Mouse (Mus musculus): ENCODE data around the gene Vmn1r84. TPM values are rescaled to one million over a fixed set of nuclear protein-coding genes. Genes with fewer than 3 reads are reported as not detected.

Gene Vmn1r84
- not detected in 2 replicates for polyA plus RNA-seq (2015; fragmentation: Nextera tagmentation; extraction: Ambion mirVana)

DNA sequence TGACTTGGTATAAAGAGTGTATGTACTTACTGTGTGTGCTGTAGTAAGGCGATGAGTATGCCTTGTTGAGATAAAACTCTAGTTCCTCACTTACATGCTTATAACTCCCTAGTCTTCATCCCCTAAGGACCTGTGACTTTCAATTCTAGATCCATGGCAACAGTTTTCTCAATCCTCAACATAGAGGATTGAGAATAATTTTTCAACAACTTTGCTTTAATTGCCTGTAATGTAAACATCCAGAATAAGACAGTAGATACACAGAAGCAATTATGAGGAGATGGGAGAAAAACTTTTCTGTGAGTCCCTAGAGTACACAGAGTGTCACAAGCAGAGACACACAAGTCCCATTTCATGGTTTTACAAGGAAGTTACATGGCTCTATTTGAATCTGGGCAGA is at the start of gene Vmn1r84:
Gene Vmn1r84 (minus strand): TSS at position 101 of the 400 bp plus-strand sequence.
- 53% methylated on average over 1 of the region's 1 CpGs for WGBS
- Histone ChIP-seq H3K27ac (no peak within 1 kb of the TSS), H3K36me3 (ENCODE audit: poor library complexity, severe bottlenecking) (no peaks in the 10 kb centered on the region), H3K27me3 (no peaks in the 10 kb centered on the region), H3K4me3 (no peak within 1 kb of the TSS), H3K4me2 (no peak within 1 kb of the TSS), H3K9ac (no peak within 1 kb of the TSS), H3K9me3 (replicated peaks) (peaks cover 9% of the 10 kb centered on the region; the same call in 1 of the 2 replicates), H3K4me1 (no peaks in the 10 kb centered on the region)
- ATAC-seq, result no peak

GRCm38 (mm10) chr7:12329381-12329780 is 39.7 kb downstream of the Vmn1r84 start, which contains the start of gene Vmn1r83:
TSS of gene Vmn1r83 (minus strand) at chr7:12329481.
- 87% methylated on average over 2 of the region's 2 CpGs for WGBS
- no peak within 1 kb of the TSS for H3K27ac ChIP-seq
- H3K9me3 ChIP-seq (replicated peaks), result peaks cover 30% of the 10 kb centered on the region
- ATAC-seq, result no peak
- no peak within 1 kb of the TSS for H3K4me2 ChIP-seq
- no peaks in the 10 kb centered on the region for H3K36me3 ChIP-seq (ENCODE audit: poor library complexity, severe bottlenecking)
- H3K4me1 ChIP-seq, result no peaks in the 10 kb centered on the region
- H3K4me3 ChIP-seq, result no peak within 1 kb of the TSS
- H3K9ac ChIP-seq, result no peak within 1 kb of the TSS
- H3K27me3 ChIP-seq, result no peaks in the 10 kb centered on the region

Small RNA genes within 50 kb of the gene (microRNA-seq; reads per million reads assigned to microRNA genes)
- not detected for gene Gm23521

Other genes starting within 250 kb of the Vmn1r84 start
- gene Vmn1r78, start 219.0 kb downstream of the Vmn1r84 start, polyA plus RNA-seq (2015; fragmentation: Nextera tagmentation; extraction: Ambion mirVana), result not detected in 2 replicates
- gene Vmn1r79, start 198.0 kb downstream of the Vmn1r84 start, polyA plus RNA-seq (2015; fragmentation: Nextera tagmentation; extraction: Ambion mirVana), result not detected in 2 replicates
- not detected in 2 replicates for gene Vmn1r80, start 180.0 kb downstream of the Vmn1r84 start, polyA plus RNA-seq (2015; fragmentation: Nextera tagmentation; extraction: Ambion mirVana)
- gene Vmn1r81, start 101.0 kb downstream of the Vmn1r84 start, polyA plus RNA-seq (2015; fragmentation: Nextera tagmentation; extraction: Ambion mirVana), result not detected in 2 replicates
- not detected in 2 replicates for gene Vmn1r82, start 68.8 kb downstream of the Vmn1r84 start, polyA plus RNA-seq (2015; fragmentation: Nextera tagmentation; extraction: Ambion mirVana)
- not detected in 2 replicates for gene Vmn1r83, start 39.8 kb downstream of the Vmn1r84 start, polyA plus RNA-seq (2015; fragmentation: Nextera tagmentation; extraction: Ambion mirVana)
- 5.5 and 6.9 TPM in 2 replicates for gene Zfp551, start 53.5 kb upstream of the Vmn1r84 start, polyA plus RNA-seq (2015; fragmentation: Nextera tagmentation; extraction: Ambion mirVana)
- gene Zfp606, start 109.0 kb upstream of the Vmn1r84 start, polyA plus RNA-seq (2015; fragmentation: Nextera tagmentation; extraction: Ambion mirVana), result 48.8 and 50.7 TPM in 2 replicates
- not detected in 2 replicates for gene 2900092C05Rik, start 143.2 kb upstream of the Vmn1r84 start, polyA plus RNA-seq (2015; fragmentation: Nextera tagmentation; extraction: Ambion mirVana)
- gene Vmn2r53, start 239.5 kb upstream of the Vmn1r84 start, polyA plus RNA-seq (2015; fragmentation: Nextera tagmentation; extraction: Ambion mirVana), result not detected in 2 replicates

All from forebrain, embryonic 13.5 days (tissue).